Mouse (Mus musculus): ENCODE results near the gene Lrrc4.

GRCm38 (mm10) chr6:28862304-28862703 is 30.8 kb upstream of the Lrrc4 start:
- no peak for TF ChIP-seq CTCF (IDR thresholded peaks at IDR 0.05; ENCODE audit: low read depth, low read length)
- TF ChIP-seq POLR2A (IDR thresholded peaks at IDR 0.05; ENCODE audit: extremely low read depth, insufficient read depth, low read length): no peak

Data from liver, adult 2 months (tissue).